In genomic region chr2:173335859-173336258, GRCm38 (mm10) we compare ENCODE assay signal across 7 mouse cellular contexts. TPM values are rescaled to one million over a fixed set of nuclear protein-coding genes. Genes with fewer than 3 reads are reported as not detected.
DNase-seq lines count a peak whose midpoint lies in the region; ATAC-seq lines count a peak whose summit lies in the region.

No protein-coding gene starts in this region.

- no peak overlapping the region for H3K9ac ChIP-seq in embryonic facial prominence, embryonic 15.5 days
- H3K9ac ChIP-seq in heart, embryonic 13.5 days, result peak overlapping the region; percentile 67
- H3K9ac ChIP-seq in limb, embryonic 15.5 days, result no peak overlapping the region

- H3K9me3 ChIP-seq in embryonic facial prominence, embryonic 15.5 days (replicated peaks), result no peaks in the 10 kb centered on the region
- H3K9me3 ChIP-seq in heart, embryonic 13.5 days, result no peaks in the 10 kb centered on the region
- no peaks in the 10 kb centered on the region for H3K9me3 ChIP-seq in limb, embryonic 15.5 days

- H3K4me2 ChIP-seq in embryonic facial prominence, embryonic 15.5 days (replicated peaks), result no peak overlapping the region; the same call in 1 of the 2 replicates
- peak overlapping the region; percentile 50 for H3K4me2 ChIP-seq in heart, embryonic 13.5 days
- H3K4me2 ChIP-seq in limb, embryonic 15.5 days, result 0 out of 2 replicates have a peak overlapping the region, but pooled peaks have one; percentile 14

- H3K4me3 ChIP-seq in embryonic facial prominence, embryonic 15.5 days (replicated peaks), result no peak overlapping the region
- no peak overlapping the region for H3K4me3 ChIP-seq in heart, embryonic 13.5 days
- no peak overlapping the region for H3K4me3 ChIP-seq in limb, embryonic 15.5 days

- no peaks in the 10 kb centered on the region for H3K36me3 ChIP-seq in embryonic facial prominence, embryonic 15.5 days
- H3K36me3 ChIP-seq in heart, embryonic 13.5 days, result no peaks in the 10 kb centered on the region
- H3K36me3 ChIP-seq in limb, embryonic 15.5 days, result no peaks in the 10 kb centered on the region

- peak; percentile 70 for DNase-seq in adrenal gland, postnatal 25 days
- DNase-seq in kidney, adult 9 months, result peak; percentile 92
- DNase-seq in naive thymus-derived CD4-positive, alpha-beta T cell, adult 2 months (ENCODE audit: low read depth), result peak; percentile 44
- peak; percentile 34 to 48 for DNase-seq in thymus, postnatal 36 days

- H3K4me1 ChIP-seq in embryonic facial prominence, embryonic 15.5 days, result peaks cover 58% of the 10 kb centered on the region
- H3K4me1 ChIP-seq in heart, embryonic 13.5 days, result peaks cover 67% of the 10 kb centered on the region
- H3K4me1 ChIP-seq in limb, embryonic 15.5 days, result peaks cover 67% of the 10 kb centered on the region

- peak overlapping the region; percentile 69 for H3K27ac ChIP-seq in embryonic facial prominence, embryonic 15.5 days (replicated peaks)
- H3K27ac ChIP-seq in heart, embryonic 13.5 days (replicated peaks), result peak overlapping the region; percentile 86
- H3K27ac ChIP-seq in limb, embryonic 15.5 days, result peak overlapping the region; percentile 73

- ATAC-seq in embryonic facial prominence, embryonic 15.5 days (ENCODE audit: insufficient number of reproducible peaks, low FRiP score, low TSS enrichment, low read depth), result no peak
- ATAC-seq in heart, embryonic 13.5 days (ENCODE audit: extremely low read depth, insufficient number of reproducible peaks, low FRiP score, low TSS enrichment), result peak; percentile 58
- peak; percentile 25; the same call in 1 of the 2 replicates for ATAC-seq in limb, embryonic 15.5 days (ENCODE audit: insufficient number of reproducible peaks, low FRiP score, low TSS enrichment, low read depth)

- H3K27me3 ChIP-seq in embryonic facial prominence, embryonic 15.5 days, result no peaks in the 10 kb centered on the region
- H3K27me3 ChIP-seq in heart, embryonic 13.5 days (replicated peaks), result peaks cover 3% of the 10 kb centered on the region
- H3K27me3 ChIP-seq in limb, embryonic 15.5 days, result no peaks in the 10 kb centered on the region

- WGBS in embryonic facial prominence, embryonic 15.5 days, result 18% methylated on average over 10 of the region's 10 CpGs
- 7% methylated on average over 10 of the region's 10 CpGs for WGBS in heart, embryonic 13.5 days
- 9% methylated on average over 10 of the region's 10 CpGs for WGBS in limb, embryonic 15.5 days

RNA-seq across cellular contexts. Expression of gene Pmepa1, which starts 59.5 kb away (rescaled TPM):
- 34.2 and 78.1 TPM in 2 replicates for total RNA-seq in adrenal gland, postnatal 25 days (2021)
- 8.7 and 9.0 TPM in 2 replicates for polyA plus RNA-seq in embryonic facial prominence, embryonic 15.5 days (2015; fragmentation: Nextera tagmentation; extraction: Ambion mirVana)
- 3.4 TPM in 2 replicates for polyA plus RNA-seq in heart, embryonic 13.5 days (2015; fragmentation: Nextera tagmentation; extraction: Ambion mirVana)
- polyA plus RNA-seq in limb, embryonic 15.5 days (2015; fragmentation: Nextera tagmentation; extraction: Ambion mirVana), result 6.3 and 8.4 TPM in 2 replicates

Comparison
In these comparisons a context has a peak if more than half of its experiments do, and no peak if none do; other contexts are left out.
1. DNase-seq: peak in every context shown above with its lines; median percentile 92 in kidney, adult 9 months; 70 in adrenal gland, postnatal 25 days; 44 in naive thymus-derived CD4-positive, alpha-beta T cell, adult 2 months; 41 in thymus, postnatal 36 days.